Mouse (Mus musculus) ovary, postnatal 10 days (tissue): ENCODE measurements around the gene Cep57l1.

ENCODE experiments used
- DNase-seq: peaks from one replicate; pipeline ENCODE4 v3.0.0; 2022; ENCODE audit warnings: low spot score

The Cep57l1 gene

DNA sequence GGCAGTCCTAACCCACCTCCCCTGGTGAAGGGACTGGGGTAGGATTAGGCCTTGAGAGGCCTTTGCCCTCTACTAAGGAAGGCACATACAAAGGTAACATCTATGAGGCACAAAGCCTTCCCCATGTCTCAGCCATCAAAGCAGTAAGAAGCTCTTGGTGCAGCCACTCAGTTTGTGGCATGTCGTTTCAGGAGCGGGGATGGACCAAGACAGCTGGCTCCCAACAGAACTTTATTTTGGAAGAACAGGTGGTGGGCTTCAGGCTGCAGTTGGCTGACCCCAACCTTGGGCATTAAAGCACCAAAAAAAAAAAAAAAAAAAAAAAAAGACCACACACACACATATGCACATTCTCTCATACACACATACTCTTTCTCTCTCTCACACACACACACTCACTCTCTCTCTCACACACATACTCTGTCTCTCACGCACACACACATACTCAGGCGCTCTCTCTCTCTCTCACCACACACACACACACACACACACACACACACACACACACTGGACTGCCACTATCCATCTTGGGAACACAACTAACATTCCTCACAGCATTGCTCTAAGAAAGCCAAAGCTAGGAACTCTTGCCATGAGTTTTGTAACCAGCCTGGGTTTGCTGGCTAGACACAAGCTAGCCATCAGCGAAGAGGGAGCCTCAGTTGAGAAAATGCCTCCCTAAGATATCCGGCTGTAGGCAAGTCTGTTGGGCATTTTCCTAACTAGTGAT, 133.7 kb downstream of the Cep57l1 start:
- no peak for DNase-seq

DNA sequence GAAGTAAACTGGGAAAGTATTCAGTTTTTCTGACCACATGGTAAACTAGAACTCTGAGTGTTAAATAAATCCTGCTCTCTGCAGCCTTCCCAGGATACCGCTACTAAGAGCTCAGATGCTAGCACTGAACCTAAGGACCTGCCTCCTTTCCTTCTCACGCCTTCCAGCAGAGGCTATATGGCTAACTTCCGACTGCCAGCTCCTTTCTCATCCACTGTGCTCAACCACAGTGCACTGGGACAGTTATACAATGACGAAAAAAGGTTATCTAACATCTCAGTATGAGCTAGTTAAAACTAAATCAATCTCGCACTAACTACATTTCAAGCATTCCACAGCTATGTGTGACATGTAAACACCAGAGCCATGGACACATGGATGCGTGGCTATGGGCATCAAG, 134.4 kb downstream of the Cep57l1 start:
- DNase-seq = no peak

- no peak for DNase-seq
Measured at GRCm38 (mm10) chr10:41674362-41674761, 135.3 kb downstream of the Cep57l1 start.

- DNase-seq = no peak
Measured at GRCm38 (mm10) chr10:41670196-41670595, 139.5 kb downstream of the Cep57l1 start.
